In the genomic region with DNA sequence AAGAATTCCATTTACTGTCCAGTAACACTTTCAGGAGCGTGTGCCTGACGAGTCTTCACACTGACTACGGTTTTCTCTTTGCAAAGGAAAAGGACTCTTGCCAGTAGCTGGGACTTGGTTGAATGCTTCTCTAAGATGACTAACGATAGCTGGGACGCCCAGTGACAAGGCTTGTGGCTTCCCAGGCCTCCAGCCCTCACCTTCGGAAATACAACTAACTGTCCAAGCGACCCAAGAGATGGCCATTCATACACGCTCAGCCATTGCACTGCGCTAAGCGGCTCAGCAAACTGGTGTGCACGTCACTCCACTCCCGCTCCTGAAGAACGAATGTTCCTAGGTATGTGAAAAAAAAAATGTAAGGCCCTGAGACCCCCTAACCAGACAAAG, we compare ENCODE assay signal across 8 mouse cellular contexts. TPM values are rescaled to one million over a fixed set of nuclear protein-coding genes. Genes with fewer than 3 reads are reported as not detected.
DNase-seq lines count a peak whose midpoint lies in the region; ATAC-seq lines count a peak whose summit lies in the region.

No protein-coding gene starts in this region.

- H3K4me2 ChIP-seq in heart, embryonic 11.5 days: peak overlapping the region; percentile 67
- H3K4me2 ChIP-seq in kidney, embryonic 16.5 days (replicated peaks; ENCODE audit: low read depth, low read length): peak overlapping the region; percentile 65
- peak overlapping the region; percentile 75 for H3K4me2 ChIP-seq in midbrain, embryonic 13.5 days (replicated peaks)

- peak overlapping the region; percentile 88 for H3K9ac ChIP-seq in heart, embryonic 11.5 days (ENCODE audit: low read depth, low read length)
- peak overlapping the region; percentile 63 for H3K9ac ChIP-seq in kidney, embryonic 16.5 days (replicated peaks; ENCODE audit: low read length)
- H3K9ac ChIP-seq in midbrain, embryonic 13.5 days (replicated peaks): peak overlapping the region; percentile 85

- no peaks in the 10 kb centered on the region for H3K9me3 ChIP-seq in heart, embryonic 11.5 days (replicated peaks; ENCODE audit: control insufficient read depth, low read length)
- no peaks in the 10 kb centered on the region for H3K9me3 ChIP-seq in kidney, embryonic 16.5 days (ENCODE audit: low read length)
- H3K9me3 ChIP-seq in midbrain, embryonic 13.5 days: no peaks in the 10 kb centered on the region

- peaks cover 4% of the 10 kb centered on the region; the same call in 1 of the 2 replicates for H3K4me1 ChIP-seq in heart, embryonic 11.5 days (ENCODE audit: control insufficient read depth, insufficient read depth, low read length)
- H3K4me1 ChIP-seq in kidney, embryonic 16.5 days (ENCODE audit: insufficient read depth, low read length): peaks cover 15% of the 10 kb centered on the region
- peaks cover 33% of the 10 kb centered on the region for H3K4me1 ChIP-seq in midbrain, embryonic 13.5 days (replicated peaks)

- peak overlapping the region; percentile 75 for H3K27ac ChIP-seq in heart, embryonic 11.5 days (ENCODE audit: low read depth, low read length)
- H3K27ac ChIP-seq in kidney, embryonic 16.5 days (ENCODE audit: low read length): peak overlapping the region; percentile 41
- peak overlapping the region; percentile 90 for H3K27ac ChIP-seq in midbrain, embryonic 13.5 days

- no peak for ATAC-seq in heart, embryonic 11.5 days (replicated peaks; ENCODE audit: insufficient number of reproducible peaks, low FRiP score, low TSS enrichment)
- peak; percentile 69 for ATAC-seq in erythroid progenitor cell, adult 5-6 weeks (replicated peaks; ENCODE audit: low FRiP score, poor library complexity, severe bottlenecking)
- ATAC-seq in kidney, embryonic 16.5 days (ENCODE audit: low FRiP score, low TSS enrichment): no peak
- no peak for ATAC-seq in midbrain, embryonic 13.5 days

- no peaks in the 10 kb centered on the region for H3K27me3 ChIP-seq in heart, embryonic 11.5 days (ENCODE audit: control insufficient read depth, insufficient read depth, low read length)
- no peaks in the 10 kb centered on the region for H3K27me3 ChIP-seq in kidney, embryonic 16.5 days (ENCODE audit: insufficient read depth, low read length)
- H3K27me3 ChIP-seq in midbrain, embryonic 13.5 days: no peaks in the 10 kb centered on the region

- H3K4me3 ChIP-seq in heart, embryonic 11.5 days (ENCODE audit: low read depth, low read length): peak overlapping the region; percentile 79
- peak overlapping the region; percentile 68 for H3K4me3 ChIP-seq in kidney, embryonic 16.5 days (ENCODE audit: low read length)
- peak overlapping the region; percentile 70 for H3K4me3 ChIP-seq in midbrain, embryonic 13.5 days (replicated peaks)

- H3K36me3 ChIP-seq in heart, embryonic 11.5 days (ENCODE audit: control insufficient read depth, insufficient read depth, low read length): no peaks in the 10 kb centered on the region; the same call in 1 of the 2 replicates
- H3K36me3 ChIP-seq in kidney, embryonic 16.5 days (ENCODE audit: insufficient read depth, low read length): no peaks in the 10 kb centered on the region
- no peaks in the 10 kb centered on the region for H3K36me3 ChIP-seq in midbrain, embryonic 13.5 days

- no peak for DNase-seq in heart, adult 11 months
- DNase-seq in R1 (ENCODE audit: low read depth, low spot score): peak; percentile 25
- DNase-seq in right cerebral cortex, postnatal 4 days: no peak
- no peak for DNase-seq in right cerebral cortex, postnatal 14 days

- 2% methylated on average over 13 of the region's 13 CpGs for WGBS in heart, embryonic 11.5 days (ENCODE audit: insufficient replicate concordance)
- WGBS in kidney, embryonic 16.5 days: 3% methylated on average over 13 of the region's 13 CpGs
- WGBS in midbrain, embryonic 13.5 days: under 1% methylated on average over 13 of the region's 13 CpGs

RNA-seq across cellular contexts. Expression of gene Golm1, which starts 0.9 kb away (rescaled TPM):
- polyA plus RNA-seq in heart, embryonic 11.5 days (2014; fragmentation: Nextera tagmentation; extraction: Ambion mirVana): 64.8 and 68.7 TPM in 2 replicates
- 45.0 and 46.1 TPM in 2 replicates for total RNA-seq in erythroid progenitor cell, adult 5-6 weeks (2015; ENCODE audit: low replicate concordance)
- total RNA-seq in erythroid progenitor cell, adult 5-6 weeks (2017; ENCODE audit: low replicate concordance): 78.4 and 80.5 TPM in 2 replicates
- 39.6 and 40.1 TPM in 2 replicates for polyA plus RNA-seq in kidney, embryonic 16.5 days (2015; fragmentation: Nextera tagmentation; extraction: Ambion mirVana)
- 76.2 and 77.0 TPM in 2 replicates for polyA plus RNA-seq in midbrain, embryonic 13.5 days (2015; fragmentation: Nextera tagmentation; extraction: Ambion mirVana)

RNA-seq across cellular contexts. Expression of gene 4921517D22Rik, which starts 19.2 kb away (rescaled TPM):
- not detected in 2 replicates for polyA plus RNA-seq in heart, embryonic 11.5 days (2014; fragmentation: Nextera tagmentation; extraction: Ambion mirVana)
- total RNA-seq in erythroid progenitor cell, adult 5-6 weeks (2015; ENCODE audit: low replicate concordance): not detected in 2 replicates
- total RNA-seq in erythroid progenitor cell, adult 5-6 weeks (2017; ENCODE audit: low replicate concordance): not detected in 2 replicates
- not detected in 2 replicates for polyA plus RNA-seq in kidney, embryonic 16.5 days (2015; fragmentation: Nextera tagmentation; extraction: Ambion mirVana)
- polyA plus RNA-seq in midbrain, embryonic 13.5 days (2015; fragmentation: Nextera tagmentation; extraction: Ambion mirVana): not detected in 2 replicates

RNA-seq across cellular contexts. Expression of gene Spata31d1a, which starts 35.4 kb away (rescaled TPM):
- polyA plus RNA-seq in heart, embryonic 11.5 days (2014; fragmentation: Nextera tagmentation; extraction: Ambion mirVana): not detected in 2 replicates
- total RNA-seq in erythroid progenitor cell, adult 5-6 weeks (2015; ENCODE audit: low replicate concordance): not detected in 2 replicates
- not detected in 2 replicates for total RNA-seq in erythroid progenitor cell, adult 5-6 weeks (2017; ENCODE audit: low replicate concordance)
- polyA plus RNA-seq in kidney, embryonic 16.5 days (2015; fragmentation: Nextera tagmentation; extraction: Ambion mirVana): not detected in 2 replicates
- 0.07 and 0.12 TPM in 2 replicates for polyA plus RNA-seq in midbrain, embryonic 13.5 days (2015; fragmentation: Nextera tagmentation; extraction: Ambion mirVana)

RNA-seq across cellular contexts. Expression of gene Spata31d1b, which starts 37.3 kb away (rescaled TPM):
- not detected in 2 replicates for polyA plus RNA-seq in heart, embryonic 11.5 days (2014; fragmentation: Nextera tagmentation; extraction: Ambion mirVana)
- total RNA-seq in erythroid progenitor cell, adult 5-6 weeks (2015; ENCODE audit: low replicate concordance): not detected in 2 replicates
- total RNA-seq in erythroid progenitor cell, adult 5-6 weeks (2017; ENCODE audit: low replicate concordance): not detected in 2 replicates
- polyA plus RNA-seq in kidney, embryonic 16.5 days (2015; fragmentation: Nextera tagmentation; extraction: Ambion mirVana): not detected in 2 replicates
- polyA plus RNA-seq in midbrain, embryonic 13.5 days (2015; fragmentation: Nextera tagmentation; extraction: Ambion mirVana): not detected in 2 replicates

RNA-seq across cellular contexts. Expression of gene Spata31d1d, which starts 56.8 kb away (rescaled TPM):
- not detected in 2 replicates for polyA plus RNA-seq in heart, embryonic 11.5 days (2014; fragmentation: Nextera tagmentation; extraction: Ambion mirVana)
- not detected in 2 replicates for total RNA-seq in erythroid progenitor cell, adult 5-6 weeks (2015; ENCODE audit: low replicate concordance)
- total RNA-seq in erythroid progenitor cell, adult 5-6 weeks (2017; ENCODE audit: low replicate concordance): not detected in 2 replicates
- not detected in 2 replicates for polyA plus RNA-seq in kidney, embryonic 16.5 days (2015; fragmentation: Nextera tagmentation; extraction: Ambion mirVana)
- polyA plus RNA-seq in midbrain, embryonic 13.5 days (2015; fragmentation: Nextera tagmentation; extraction: Ambion mirVana): not detected in 2 replicates
